36 mouse cellular contexts compared by ENCODE assay signal in genomic region chr13:23836630-23837029, GRCm38 (mm10). TPM values are rescaled to one million over a fixed set of nuclear protein-coding genes. Genes with fewer than 3 reads are reported as not detected.
DNase-seq lines count a peak whose midpoint lies in the region; ATAC-seq lines count a peak whose summit lies in the region.
"Had no signal": no experiment of that assay in that cellular context is flagged by ENCODE, and none has a peak within 500 bp of the region (broad histone marks: within the 10 kb centered on the region; RNA-seq: fewer than 3 reads in every experiment).

No protein-coding gene starts in this region.

- H3K27me3 ChIP-seq in kidney, embryonic 14.5 days (ENCODE audit: control insufficient read depth, insufficient read depth, low read length) = no peaks in the 10 kb centered on the region
- H3K27me3 ChIP-seq in liver, embryonic 13.5 days = no peaks in the 10 kb centered on the region
- H3K27me3 ChIP-seq: CH12.LX; embryonic facial prominence, embryonic 12.5 days; hindbrain, embryonic 13.5 days; limb, embryonic 12.5 days; midbrain, embryonic 15.5 days; neural tube, embryonic 15.5 days had no signal

- H3K27ac ChIP-seq in kidney, embryonic 14.5 days (ENCODE audit: low read depth, low read length) = no peak overlapping the region
- H3K27ac ChIP-seq in liver, embryonic 13.5 days = no peak overlapping the region
- H3K27ac ChIP-seq: embryonic facial prominence, embryonic 12.5 days; hindbrain, embryonic 13.5 days; limb, embryonic 12.5 days; midbrain, embryonic 15.5 days; neural tube, embryonic 15.5 days had no signal

- no peak overlapping the region for H3K4me2 ChIP-seq in kidney, embryonic 14.5 days (replicated peaks; ENCODE audit: low read depth, low read length)
- no peak overlapping the region for H3K4me2 ChIP-seq in liver, embryonic 13.5 days
- H3K4me2 ChIP-seq: embryonic facial prominence, embryonic 12.5 days; heart, embryonic 11.5 days; hindbrain, embryonic 13.5 days; limb, embryonic 12.5 days; midbrain, embryonic 15.5 days; neural tube, embryonic 15.5 days had no signal

- 88% methylated on average over 5 of the region's 5 CpGs for WGBS in kidney, embryonic 14.5 days
- 70% methylated on average over 5 of the region's 5 CpGs for WGBS in liver, embryonic 13.5 days (ENCODE audit: insufficient replicate concordance)

- H3K4me1 ChIP-seq in kidney, embryonic 14.5 days (ENCODE audit: control insufficient read depth, insufficient read depth, low read length) = no peaks in the 10 kb centered on the region
- H3K4me1 ChIP-seq in liver, embryonic 13.5 days (replicated peaks) = no peaks in the 10 kb centered on the region
- H3K4me1 ChIP-seq: embryonic facial prominence, embryonic 12.5 days; hindbrain, embryonic 13.5 days; limb, embryonic 12.5 days; midbrain, embryonic 15.5 days; neural tube, embryonic 15.5 days had no signal

- no peak overlapping the region for H3K9ac ChIP-seq in kidney, embryonic 14.5 days (ENCODE audit: low read depth, low read length)
- H3K9ac ChIP-seq in liver, embryonic 13.5 days = no peak overlapping the region
- H3K9ac ChIP-seq: embryonic facial prominence, embryonic 12.5 days; hindbrain, embryonic 13.5 days; limb, embryonic 12.5 days; midbrain, embryonic 15.5 days; neural tube, embryonic 15.5 days had no signal

- peak; percentile 55 to 88 for DNase-seq in adrenal gland, adult (ENCODE audit: inconsistent age in 2 of 2, low spot score in 1 of 2)
- DNase-seq in adrenal gland, postnatal 25 days = no peak
- peak; percentile 27 to 35 for DNase-seq in kidney, postnatal 36 days
- no peak for DNase-seq in liver, embryonic 13.5 days
- no peak for DNase-seq in testis, postnatal 14 days (ENCODE audit: low spot score)
- no peak for DNase-seq in gastrocnemius, postnatal 4 days (ENCODE audit: low spot score in 2 of 2)
- DNase-seq: cerebellum, adult 11-12 months; cerebellum, adult 9-11 months; embryo, embryonic 11 days; gastrocnemius, postnatal 14 days; heart, adult 11 months; heart, postnatal 36 days; kidney, postnatal 14 days; lung, adult 2 months; lung, postnatal 10 days; retina, postnatal 1 day; right cerebral cortex, postnatal 14 days had no signal

- no peaks in the 10 kb centered on the region for H3K36me3 ChIP-seq in kidney, embryonic 14.5 days (ENCODE audit: control insufficient read depth, insufficient read depth, low read length)
- H3K36me3 ChIP-seq in liver, embryonic 13.5 days = no peaks in the 10 kb centered on the region
- H3K36me3 ChIP-seq: embryonic facial prominence, embryonic 12.5 days; hindbrain, embryonic 13.5 days; limb, embryonic 12.5 days; midbrain, embryonic 15.5 days; neural tube, embryonic 15.5 days had no signal

- no peak for ATAC-seq in kidney, embryonic 14.5 days (ENCODE audit: low FRiP score, low TSS enrichment)
- ATAC-seq in liver, embryonic 13.5 days (ENCODE audit: low read depth) = peak; percentile 75
- ATAC-seq: forebrain, embryonic 14.5 days; intestine, embryonic 16.5 days; midbrain, embryonic 15.5 days had no signal

- H3K9me3 ChIP-seq in kidney, embryonic 14.5 days (ENCODE audit: control insufficient read depth, low read length) = no peaks in the 10 kb centered on the region
- no peaks in the 10 kb centered on the region for H3K9me3 ChIP-seq in liver, embryonic 13.5 days (replicated peaks)
- H3K9me3 ChIP-seq: embryonic facial prominence, embryonic 12.5 days; hindbrain, embryonic 13.5 days; limb, embryonic 12.5 days; midbrain, embryonic 15.5 days; neural tube, embryonic 15.5 days had no signal

- no peak overlapping the region for H3K4me3 ChIP-seq in kidney, embryonic 14.5 days (ENCODE audit: low read length)
- no peak overlapping the region for H3K4me3 ChIP-seq in liver, embryonic 13.5 days (replicated peaks)
- H3K4me3 ChIP-seq: embryonic facial prominence, embryonic 12.5 days; hindbrain, embryonic 13.5 days; limb, embryonic 12.5 days; midbrain, embryonic 15.5 days; neural tube, embryonic 15.5 days had no signal

RNA-seq across cellular contexts. Expression of gene Slc17a3, which starts 2.6 kb away (rescaled TPM):
- total RNA-seq in adrenal gland, postnatal 25 days (2021) = 0.38 and 0.46 TPM in 2 replicates
- 0.53 and 1.1 TPM in 2 replicates for polyA plus RNA-seq in kidney, embryonic 14.5 days (2014; fragmentation: Nextera tagmentation; extraction: Ambion mirVana)
- 2.3 and 3.1 TPM in 2 replicates for polyA plus RNA-seq in liver, embryonic 13.5 days (2015; fragmentation: Nextera tagmentation; extraction: Ambion mirVana)
- under 1 TPM; 0.17 to 0.18 TPM for total RNA-seq in gastrocnemius, postnatal 4 days (2021)
- total RNA-seq: CH12.LX; ES-E14; gastrocnemius, postnatal 14 days; heart, postnatal 36 days; layer of hippocampus, adult 18-20 months; layer of hippocampus, postnatal 10 days; left cerebral cortex, adult 18-20 months had no signal
- polyA plus RNA-seq: C2C12; embryonic facial prominence, embryonic 12.5 days; forebrain, embryonic 14.5 days; heart, embryonic 11.5 days; heart, embryonic 16.5 days; hindbrain, embryonic 13.5 days; limb, embryonic 12.5 days; lung, adult 2 months; midbrain, embryonic 15.5 days; small intestine, adult 2 months; stomach, embryonic 14.5 days had no signal

RNA-seq across cellular contexts. Expression of gene Slc17a2, which starts 29.8 kb away (rescaled TPM):
- 0.81 TPM in 1 of 2 replicates, not detected in the other for total RNA-seq in adrenal gland, postnatal 25 days (2021)
- 0.07 and 0.12 TPM in 2 replicates for polyA plus RNA-seq in kidney, embryonic 14.5 days (2014; fragmentation: Nextera tagmentation; extraction: Ambion mirVana)
- polyA plus RNA-seq in liver, embryonic 13.5 days (2015; fragmentation: Nextera tagmentation; extraction: Ambion mirVana) = 0.52 and 0.57 TPM in 2 replicates
- under 1 TPM in 1 of 2 experiments, not detected in 1; 0.31 TPM for total RNA-seq in gastrocnemius, postnatal 4 days (2021)
- total RNA-seq: CH12.LX; ES-E14; gastrocnemius, postnatal 14 days; heart, postnatal 36 days; layer of hippocampus, adult 18-20 months; layer of hippocampus, postnatal 10 days; left cerebral cortex, adult 18-20 months; left cerebral cortex, postnatal 25 days had no signal
- polyA plus RNA-seq: C2C12; embryonic facial prominence, embryonic 12.5 days; forebrain, embryonic 14.5 days; heart, embryonic 11.5 days; heart, embryonic 16.5 days; hindbrain, embryonic 13.5 days; limb, embryonic 12.5 days; midbrain, embryonic 15.5 days; neural tube, embryonic 15.5 days; small intestine, adult 2 months had no signal

RNA-seq across cellular contexts. Expression of gene Slc17a1, which starts 30.9 kb away (rescaled TPM):
- total RNA-seq in adrenal gland, postnatal 25 days (2021) = not detected in 2 replicates
- polyA plus RNA-seq in kidney, embryonic 14.5 days (2014; fragmentation: Nextera tagmentation; extraction: Ambion mirVana) = 0.47 and 1.6 TPM in 2 replicates
- polyA plus RNA-seq in liver, embryonic 13.5 days (2015; fragmentation: Nextera tagmentation; extraction: Ambion mirVana) = 0.05 TPM in 1 of 2 replicates, not detected in the other
- total RNA-seq in gastrocnemius, postnatal 4 days (2021) = not detected
- total RNA-seq: CH12.LX; ES-E14; gastrocnemius, postnatal 14 days; heart, postnatal 36 days; layer of hippocampus, adult 18-20 months; layer of hippocampus, postnatal 10 days; left cerebral cortex, adult 18-20 months; left cerebral cortex, postnatal 25 days had no signal
- polyA plus RNA-seq: C2C12; embryonic facial prominence, embryonic 12.5 days; forebrain, embryonic 14.5 days; heart, embryonic 11.5 days; heart, embryonic 16.5 days; hindbrain, embryonic 13.5 days; limb, embryonic 12.5 days; lung, adult 2 months; midbrain, embryonic 15.5 days; neural tube, embryonic 15.5 days; small intestine, adult 2 months; stomach, embryonic 14.5 days had no signal

Comparison
In these comparisons a context has a peak if more than half of its experiments do, and no peak if none do; other contexts are left out.
1. DNase-seq: peak in adrenal gland, adult (2 of 2) and kidney, postnatal 36 days (2 of 2); none in adrenal gland, postnatal 25 days (single experiment), liver, embryonic 13.5 days (single experiment), testis, postnatal 14 days (single experiment) and gastrocnemius, postnatal 4 days (0 of 2).